Mouse (Mus musculus) liver (tissue): ENCODE data around the gene Vnn3.
A peak's percentile ranks its signal among the peaks of the same experiment; 100 is the strongest.

Source experiments
- DNase-seq: peaks from one replicate; pipeline ENCODE4 v3.0.0-alpha.2; 2020; ENCODE audit warnings: mixed read lengths

Gene Vnn3

DNA sequence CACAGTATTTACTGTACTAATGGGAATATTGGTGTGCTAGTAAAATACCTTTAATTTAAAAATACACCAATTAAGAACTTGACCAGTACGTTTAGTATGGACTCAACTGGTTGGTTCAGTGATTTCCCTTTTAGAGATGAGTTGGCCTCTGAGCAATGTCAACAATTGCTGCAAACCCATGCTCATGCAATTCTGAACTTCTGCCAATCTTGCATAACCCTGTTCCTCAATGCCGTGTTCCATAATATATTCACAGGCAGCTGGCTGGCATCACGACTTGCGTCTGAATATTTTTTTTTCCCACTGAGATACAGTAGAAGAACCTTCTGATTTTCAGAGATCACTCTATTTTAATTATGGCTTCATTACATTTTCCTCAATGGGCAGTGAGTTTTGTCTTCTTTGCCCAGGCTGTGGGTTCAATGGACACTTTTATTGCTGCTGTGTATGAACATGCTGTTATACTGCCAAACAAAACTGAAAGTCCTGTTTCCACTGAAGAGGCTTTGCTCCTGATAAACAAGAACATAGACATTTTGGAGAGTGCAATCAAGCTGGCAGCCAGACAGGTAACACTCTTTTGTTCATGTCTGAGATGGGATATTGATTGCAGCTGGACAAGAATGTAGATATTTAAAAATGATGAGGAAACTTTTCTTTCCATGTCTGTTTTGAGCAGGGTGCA is at the start of gene Vnn3:
Vnn3 (plus strand) TSS at position 235 of the 685 bp plus-strand sequence.
- DNase-seq, result no peak

DNA sequence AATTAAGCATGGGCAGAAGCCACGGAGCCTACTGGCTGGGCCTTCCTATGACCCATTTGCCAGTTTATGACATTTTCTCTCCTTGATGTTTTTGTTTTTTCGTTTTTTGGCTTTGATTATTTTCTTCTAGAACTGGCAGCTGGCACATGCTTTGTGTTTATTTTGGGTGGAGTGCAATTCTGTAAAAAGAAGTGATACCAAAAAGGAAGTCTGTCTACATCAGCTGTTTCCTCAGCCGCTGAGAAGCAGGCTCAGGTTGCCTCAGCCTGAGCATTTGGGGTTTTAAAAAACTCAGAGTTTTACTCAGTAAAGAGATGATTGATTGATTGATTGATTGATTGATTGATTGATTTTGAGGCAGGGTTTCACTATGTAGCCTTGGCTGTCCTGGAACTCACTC is 48.4 kb upstream of the Vnn3 start:
- no peak for DNase-seq

DNA sequence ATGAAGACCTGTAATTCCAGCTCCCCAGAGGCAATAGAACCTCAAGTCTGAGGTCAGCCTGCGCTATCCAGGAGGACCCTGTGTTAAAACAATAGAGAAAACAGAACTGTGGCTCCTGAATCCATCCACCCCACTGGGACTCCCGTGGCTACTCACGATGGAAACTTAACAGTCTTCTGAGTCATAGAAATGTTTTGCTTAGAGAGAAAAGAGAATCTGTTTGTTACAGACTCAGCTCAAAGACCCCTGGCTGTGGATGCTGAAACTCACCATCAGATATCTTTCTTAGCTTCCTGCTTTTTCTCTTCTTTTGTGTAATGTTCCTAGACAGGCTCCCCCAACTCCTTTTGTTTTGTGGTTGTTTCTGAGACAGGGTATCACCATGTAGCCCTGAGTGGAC is 46.6 kb upstream of the Vnn3 start:
- DNase-seq, result no peak

DNA sequence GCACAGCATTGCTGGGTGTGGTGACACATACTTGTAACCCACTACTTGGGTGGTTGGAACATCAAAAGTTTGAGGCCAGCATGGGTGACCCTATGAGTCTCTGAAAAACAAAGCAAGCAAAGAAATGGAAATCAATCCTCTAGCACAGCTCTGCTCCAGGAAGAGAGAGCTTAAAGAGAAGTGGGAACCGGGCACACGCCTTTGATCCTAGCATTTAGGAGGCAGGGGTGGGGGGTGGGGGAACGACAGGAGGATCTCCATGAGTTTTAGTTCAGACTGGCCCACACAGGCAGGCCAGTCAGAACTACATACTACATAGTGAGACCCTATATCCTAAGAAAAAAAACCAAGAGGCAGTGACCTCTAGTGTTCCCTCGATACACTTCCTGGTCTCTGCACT is 45.1 kb upstream of the Vnn3 start:
- DNase-seq, result no peak

DNA sequence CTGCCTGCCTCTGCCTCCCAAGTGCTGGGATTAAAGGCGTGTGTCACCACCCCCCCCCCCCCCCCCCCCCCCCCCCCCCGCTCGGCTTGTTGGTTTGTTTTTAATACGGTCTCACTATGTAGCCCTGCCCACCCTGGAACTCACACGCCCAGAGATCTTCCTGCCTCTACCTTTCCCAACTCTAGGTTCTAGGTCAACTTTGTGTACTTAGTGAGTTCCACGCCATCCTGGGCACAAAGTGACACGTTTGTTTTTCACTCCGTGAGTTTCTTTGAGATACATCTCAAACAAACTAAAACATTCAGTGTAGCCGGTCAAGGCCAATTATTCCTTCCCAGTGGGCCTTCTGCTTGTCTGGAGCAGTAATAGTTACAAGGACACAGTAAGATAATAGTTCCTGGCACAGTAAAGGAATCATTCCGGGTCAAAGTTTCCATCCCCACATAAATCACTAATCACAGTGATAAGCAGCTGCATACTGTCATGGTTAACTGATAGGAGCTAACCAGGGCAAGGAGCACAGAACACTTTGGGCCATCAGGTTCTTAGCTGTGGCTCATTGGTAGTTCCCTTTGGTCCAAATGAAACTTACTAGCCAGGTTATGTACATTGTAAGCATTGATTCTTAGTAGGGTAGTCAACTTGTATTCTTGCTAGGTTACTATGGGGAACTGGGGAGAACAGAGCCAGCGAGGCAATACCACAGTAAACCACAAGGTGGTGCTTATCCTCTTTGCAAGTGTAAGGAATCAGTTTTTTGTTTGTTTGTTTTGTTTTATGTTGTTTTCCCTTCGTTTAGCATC is 39.4 kb upstream of the Vnn3 start:
- DNase-seq, result peak; percentile 62

DNA sequence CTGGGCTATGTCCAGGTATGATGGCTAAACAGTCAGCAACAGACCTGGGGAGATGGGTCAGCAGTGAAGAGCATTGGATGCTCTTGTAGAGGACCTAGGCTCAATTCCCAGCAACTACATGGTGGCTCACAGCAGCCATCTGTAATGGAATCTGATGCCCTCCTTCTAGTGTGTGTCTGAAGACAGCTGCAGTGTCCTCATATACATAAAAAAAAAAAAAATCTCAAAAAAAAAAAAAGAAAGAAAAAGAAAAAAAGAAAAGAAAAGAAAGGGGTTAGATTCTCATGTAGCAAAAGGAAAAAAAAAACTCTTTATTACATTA is 38.9 kb upstream of the Vnn3 start:
- no peak for DNase-seq

DNA sequence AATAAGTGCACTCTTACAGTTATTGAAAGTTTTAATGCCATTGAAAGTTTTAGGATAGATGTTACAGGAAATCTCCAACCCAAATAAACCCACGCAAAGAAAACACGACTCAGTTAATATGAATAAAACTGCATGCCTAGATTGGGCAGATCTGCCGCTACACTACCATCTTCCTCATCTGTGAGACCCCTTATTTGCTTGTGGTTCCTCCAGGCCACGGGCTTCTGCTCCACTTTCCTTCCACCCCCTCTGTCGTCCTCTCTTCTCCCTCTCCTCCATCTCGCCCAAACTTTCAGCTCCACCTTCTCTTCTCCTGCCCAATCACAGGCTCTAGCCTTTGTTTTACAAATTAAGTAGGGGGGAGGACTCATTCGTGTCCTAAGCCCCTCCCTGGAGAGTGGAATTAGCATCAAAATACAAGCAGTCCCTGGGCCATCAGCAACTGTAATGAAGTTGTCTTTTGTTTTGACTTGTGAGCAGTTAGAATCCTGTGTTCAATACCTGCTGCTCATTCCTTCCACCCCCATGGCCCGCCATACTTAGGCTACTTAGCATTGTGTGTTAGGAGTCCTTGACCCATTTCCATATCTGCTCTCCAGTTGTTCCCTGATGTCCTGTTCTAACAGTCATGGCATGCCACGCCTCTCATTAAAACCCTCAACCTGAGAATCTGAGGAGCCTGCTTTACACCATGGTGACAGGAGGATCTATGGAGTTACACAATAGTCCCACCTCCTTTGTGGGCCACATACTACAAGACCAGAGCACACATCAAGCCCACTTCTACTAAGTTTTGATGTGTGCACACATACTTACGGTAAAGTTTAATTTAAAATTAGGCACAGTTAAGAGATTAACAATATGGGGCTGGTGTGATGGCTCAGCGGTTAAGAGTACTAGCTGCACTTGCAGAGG is 38.2 kb upstream of the Vnn3 start:
- no peak for DNase-seq

DNA sequence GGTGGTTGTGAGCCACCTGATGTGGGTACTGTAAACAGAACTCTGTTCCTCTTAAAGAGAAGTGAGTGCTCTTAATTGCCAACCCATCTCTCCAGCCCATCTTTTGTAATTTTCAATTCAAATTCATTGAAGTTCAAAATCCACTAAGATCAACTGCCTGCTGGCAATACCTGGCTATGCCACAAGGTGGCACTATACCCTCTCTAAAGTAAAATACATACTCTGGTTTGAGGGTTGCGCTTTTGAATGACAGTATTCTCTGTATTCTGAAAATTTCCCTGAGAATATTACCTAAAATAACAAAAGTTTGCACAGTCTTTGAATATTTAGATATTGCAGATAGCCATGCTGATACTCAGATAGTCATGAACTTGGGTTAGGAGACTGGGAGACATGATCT is 36.1 kb upstream of the Vnn3 start:
- peak; percentile 69 for DNase-seq

DNA sequence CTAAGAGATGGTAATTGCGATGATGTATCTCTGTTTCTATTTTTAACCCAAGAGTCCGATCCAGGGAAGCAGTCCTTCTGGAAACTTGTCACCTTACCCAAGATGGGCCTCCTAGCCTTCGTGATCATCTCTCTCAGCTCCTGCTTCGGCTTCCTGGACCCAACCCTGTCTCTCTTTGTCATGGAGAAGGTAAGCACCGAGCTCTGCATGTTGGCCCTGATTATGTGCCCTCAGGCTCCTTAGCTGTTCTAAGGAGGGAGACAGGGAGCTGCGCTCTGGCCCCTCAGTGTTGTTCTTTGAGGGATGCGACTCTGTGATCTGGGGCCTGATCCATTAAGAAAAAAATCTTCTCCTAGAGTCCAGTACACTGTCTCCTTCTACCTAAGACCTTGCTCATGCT is 35.0 kb upstream of the Vnn3 start:
- no peak for DNase-seq

DNA sequence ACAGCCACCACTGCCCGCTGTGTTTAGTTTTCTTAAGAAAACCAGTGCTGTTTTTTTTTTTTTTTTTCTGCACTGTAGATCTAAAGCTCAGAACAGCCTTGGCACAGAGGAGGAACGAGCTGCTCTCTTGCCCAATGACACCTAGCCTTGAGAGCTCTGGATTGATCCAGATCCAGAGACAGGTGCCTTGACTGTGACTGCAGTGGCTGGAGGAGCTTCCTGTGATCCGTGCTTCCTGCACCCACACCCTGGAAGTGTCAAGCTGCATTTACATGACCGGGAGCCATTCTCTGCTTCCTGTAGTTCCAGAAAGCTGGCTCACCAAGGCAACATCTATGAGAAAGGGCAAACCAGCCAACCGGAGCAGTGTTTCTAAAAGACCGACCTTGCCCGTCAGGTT is 24.7 kb upstream of the Vnn3 start:
- DNase-seq, result no peak

DNA sequence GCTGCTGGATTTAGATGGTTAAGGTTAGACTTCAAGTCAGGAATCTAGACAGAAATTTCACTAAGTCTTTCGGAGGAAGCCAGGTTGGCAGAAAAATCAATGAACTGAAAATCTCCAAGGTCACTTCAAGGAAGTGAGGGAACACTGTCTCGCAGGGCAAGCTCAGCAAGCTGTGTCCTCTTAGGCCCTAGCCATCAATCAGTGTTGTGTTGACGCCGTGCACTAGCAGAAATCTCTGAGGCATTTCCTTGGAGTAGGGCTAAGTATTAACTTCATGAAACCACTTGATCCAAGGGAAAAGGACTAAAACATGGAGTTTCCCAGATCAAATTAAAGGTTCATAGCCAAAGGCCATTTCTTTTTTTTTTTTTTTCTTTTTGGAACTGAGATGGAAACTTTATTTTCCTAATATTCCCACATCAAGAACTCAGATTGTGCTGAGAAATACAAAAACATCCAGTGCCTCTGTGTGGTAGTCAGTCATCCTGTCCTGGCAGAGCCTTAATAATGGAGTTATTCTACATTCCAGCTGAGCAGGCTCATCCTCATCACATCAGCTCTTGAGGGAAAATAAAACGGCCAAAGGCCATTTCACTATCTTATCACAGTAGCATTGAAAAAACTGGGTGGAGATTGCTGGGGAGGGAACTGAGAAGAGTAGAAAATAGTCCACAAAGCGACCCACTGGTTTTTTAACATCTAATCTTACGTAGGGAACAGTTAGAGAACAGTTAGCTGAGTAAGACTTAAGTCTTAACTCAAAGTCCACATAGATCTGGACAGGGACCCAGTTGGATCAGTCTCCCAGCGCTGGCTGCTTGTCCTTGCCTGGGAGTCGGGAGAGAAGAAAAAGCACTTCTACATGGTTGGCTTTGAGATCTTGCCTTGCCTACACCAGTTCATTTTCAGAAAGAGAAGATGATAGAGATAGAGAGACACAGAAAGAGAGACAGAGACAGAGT is 15.0 kb upstream of the Vnn3 start:
- no peak for DNase-seq

DNA sequence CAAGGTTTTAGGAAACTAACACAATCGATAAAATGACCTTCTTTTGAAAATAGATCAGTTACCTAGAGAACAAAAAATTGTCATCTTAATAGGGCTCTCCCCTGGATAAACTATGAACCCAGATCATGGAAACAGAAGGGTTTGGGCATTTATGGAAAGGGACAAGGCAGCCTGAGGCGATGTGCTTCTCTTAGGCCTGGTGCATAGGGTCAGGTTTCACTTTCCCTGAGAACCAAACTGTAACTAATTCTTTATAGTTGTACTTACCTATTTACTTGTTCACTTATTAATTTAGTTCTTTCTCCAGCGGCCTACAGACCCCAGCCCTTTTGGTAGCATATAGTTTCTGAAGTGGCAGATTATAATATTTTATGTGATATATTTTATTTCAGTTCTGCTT is 14.1 kb upstream of the Vnn3 start:
- no peak for DNase-seq

DNA sequence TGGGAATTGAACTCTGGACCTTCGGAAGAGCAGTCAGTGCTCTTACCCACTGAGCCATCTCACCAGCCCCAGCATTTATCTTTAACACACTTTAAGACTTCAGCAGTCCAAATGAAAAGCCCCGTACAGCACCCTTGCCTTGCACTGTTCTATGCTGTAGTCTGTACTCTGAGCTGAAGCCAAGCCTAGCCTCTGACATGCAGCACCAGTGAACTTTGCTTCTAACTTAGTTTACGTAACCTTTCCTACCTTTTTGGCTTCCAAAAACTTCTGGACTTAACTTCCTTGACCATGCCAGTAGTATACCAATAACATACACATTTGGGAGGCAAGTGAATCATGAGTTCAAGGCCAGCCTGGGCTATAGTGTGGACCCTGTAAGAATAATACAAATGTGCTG is 12.4 kb upstream of the Vnn3 start:
- DNase-seq, result no peak

DNA sequence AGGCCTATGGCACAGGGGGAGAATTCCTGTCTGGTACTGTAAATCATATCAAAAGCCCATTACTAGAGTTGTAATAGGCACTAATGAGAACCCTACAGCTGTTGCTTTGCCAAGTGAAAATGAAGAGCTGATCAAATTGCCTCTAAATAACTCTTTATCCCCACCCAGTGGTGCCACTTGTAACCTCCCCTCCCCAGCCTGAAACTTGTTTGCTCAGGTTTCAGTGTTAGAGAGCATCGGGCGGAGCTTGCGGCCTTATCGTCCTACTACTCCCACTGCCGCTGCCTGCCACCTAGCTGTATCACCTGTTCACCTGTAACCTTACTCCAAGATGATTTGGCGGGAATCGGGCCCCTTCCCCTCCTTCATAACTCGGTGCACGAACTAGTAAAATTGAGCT is 11.9 kb upstream of the Vnn3 start:
- peak; percentile 29 for DNase-seq

DNA sequence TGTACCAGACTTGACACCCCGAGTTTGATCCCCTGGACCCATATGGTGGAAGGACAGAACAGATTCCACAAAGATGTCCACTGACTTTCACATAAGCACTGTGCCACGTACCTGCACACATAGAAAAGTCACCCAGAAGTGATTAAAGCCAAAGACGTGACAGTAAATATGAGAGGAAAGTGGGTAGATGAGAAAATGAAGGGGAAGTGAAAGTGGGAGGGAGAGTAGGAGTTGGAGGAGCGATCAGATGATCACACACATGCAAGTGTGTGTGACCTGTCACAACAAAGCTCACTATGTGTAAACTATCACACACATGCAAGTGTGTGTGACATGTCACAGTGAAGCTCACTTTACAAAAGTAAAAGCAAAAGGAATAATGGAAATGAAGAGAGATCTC is 10.8 kb upstream of the Vnn3 start:
- no peak for DNase-seq

DNA sequence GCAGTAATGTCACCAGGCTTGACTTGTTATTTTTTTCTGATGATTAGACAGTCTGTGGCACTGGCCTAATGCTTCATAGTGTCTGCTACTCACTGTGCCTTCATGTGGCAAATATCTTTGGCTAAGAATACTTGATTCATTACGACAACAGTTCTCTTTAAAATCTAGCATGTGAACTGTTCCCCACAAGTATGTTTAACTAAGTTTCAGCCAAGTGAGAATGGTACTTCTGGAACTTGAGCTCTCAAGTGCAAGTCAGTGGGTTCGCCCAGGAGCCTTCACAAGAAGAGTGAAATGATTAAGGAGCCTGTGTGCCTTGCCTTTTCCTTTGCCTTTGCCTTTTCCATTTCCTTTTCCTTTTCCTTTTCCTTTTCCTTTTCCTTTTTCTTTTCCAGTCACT is 834 bp downstream of the Vnn3 start:
- no peak for DNase-seq

DNA sequence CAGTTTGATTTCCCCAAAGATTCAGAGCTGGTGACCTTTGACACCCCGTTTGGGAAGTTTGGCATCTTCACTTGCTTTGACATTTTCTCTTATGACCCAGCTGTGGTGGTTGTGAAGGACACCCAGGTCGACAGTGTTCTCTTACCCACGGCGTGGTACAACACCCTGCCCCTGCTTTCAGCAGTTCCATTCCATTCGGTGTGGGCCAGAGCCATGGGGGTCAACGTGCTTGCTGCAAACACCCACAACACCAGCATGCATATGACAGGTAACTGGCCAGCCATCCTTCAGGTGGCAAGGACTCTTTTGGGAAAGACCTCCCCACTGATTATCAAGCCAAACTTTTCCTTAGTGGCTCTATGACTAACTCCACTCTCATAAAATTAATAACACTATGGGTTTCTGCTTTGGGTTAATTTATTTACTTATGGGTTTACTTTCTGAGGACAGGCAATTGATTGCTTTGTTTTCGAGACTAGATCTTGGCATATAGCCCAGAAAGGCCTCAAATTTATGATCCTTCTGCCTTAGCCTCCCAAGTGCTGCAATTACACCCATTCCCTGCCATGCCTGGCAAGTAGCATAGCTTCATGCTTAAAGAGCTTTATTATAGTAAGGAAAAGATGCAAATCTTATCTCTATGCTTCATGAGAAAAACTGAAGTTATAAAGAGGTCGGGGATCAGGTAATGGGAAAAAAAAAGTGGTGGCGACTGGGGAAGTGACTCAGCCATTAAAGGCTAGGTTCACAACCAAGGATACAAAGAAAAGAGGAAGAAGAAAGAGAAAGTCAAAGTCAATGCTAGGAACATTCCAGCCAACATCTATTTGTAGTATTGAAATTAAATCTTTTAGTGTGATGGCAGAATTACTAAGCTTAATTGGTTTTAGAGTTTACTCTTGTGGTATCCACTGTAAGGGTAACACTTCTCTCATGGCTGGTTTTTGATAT is 13.4 kb downstream of the Vnn3 start:
- no peak for DNase-seq

DNA sequence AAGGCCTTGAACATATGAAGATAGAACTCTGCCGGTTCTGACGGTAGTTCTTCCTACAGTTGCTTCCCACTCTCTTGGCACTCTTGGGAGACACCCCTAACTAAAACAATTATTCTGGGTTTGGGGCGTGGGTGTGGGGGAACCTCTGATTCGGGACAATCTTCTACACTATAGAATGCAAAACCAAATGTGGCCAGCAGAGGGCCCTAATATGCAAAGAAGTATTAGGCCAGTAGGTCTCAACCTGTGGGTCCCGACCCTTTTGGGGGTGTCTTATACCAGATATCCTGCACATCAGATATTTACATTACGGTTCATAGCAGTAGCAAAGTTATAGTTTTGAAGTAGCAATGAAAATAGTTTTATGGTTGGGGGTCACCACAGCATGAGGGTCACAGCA is 29.4 kb downstream of the Vnn3 start:
- no peak for DNase-seq

DNA sequence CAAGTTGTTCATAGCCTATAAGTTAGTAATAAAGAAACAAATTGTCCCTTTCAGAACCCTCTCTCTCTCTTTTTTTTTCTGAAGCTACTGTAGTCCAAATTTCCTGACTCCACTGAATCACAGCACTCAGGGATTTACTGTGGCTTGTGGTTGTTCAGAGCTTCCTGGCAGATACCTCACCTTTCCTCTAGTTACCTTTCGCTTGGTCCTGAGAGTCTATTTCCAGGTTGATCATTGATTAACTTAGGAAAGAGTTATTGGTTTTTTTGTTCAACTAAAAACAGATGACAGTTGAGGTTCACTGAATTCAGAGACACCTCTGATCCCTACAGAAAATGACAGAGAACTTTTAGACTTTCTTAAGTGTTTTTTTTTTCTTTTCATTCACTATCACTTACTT is 33.6 kb downstream of the Vnn3 start:
- DNase-seq, result no peak

DNA sequence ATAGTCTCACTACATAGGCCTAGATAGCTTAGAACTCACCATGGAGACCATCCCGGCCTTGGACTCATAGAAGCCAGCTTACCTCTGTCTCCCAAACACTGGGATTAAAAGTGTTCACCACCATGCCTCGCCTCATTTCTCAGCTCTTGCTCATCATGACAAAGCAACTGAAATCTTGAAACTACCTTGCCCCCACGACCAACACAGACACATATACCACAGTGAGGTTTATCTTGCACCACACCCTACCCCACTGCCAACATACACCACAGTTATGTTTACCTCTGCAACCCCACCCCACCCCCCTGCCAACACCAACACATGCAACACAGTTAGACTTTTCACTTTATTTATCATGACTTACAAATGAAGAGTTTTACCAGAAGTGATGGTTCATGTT is 34.8 kb downstream of the Vnn3 start:
- DNase-seq, result no peak

DNA sequence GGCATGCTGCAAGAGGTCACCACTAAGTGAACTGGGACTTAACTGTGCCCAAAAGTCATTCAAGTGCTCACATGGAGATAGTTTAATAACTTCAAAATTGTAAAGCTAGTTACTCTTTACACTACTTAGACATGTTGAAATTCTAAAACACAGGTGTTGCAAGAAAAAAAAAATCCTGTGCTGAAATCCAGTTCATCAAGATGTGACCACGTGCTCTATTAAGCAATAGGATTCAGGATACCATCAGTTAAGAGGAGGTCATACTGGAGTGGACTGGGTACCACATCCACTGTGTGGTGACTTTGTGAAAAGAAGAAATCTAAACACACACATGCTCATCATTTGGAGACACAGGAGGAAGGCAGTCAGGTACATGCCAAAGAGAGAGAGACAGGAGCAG is 41.7 kb downstream of the Vnn3 start:
- DNase-seq, result no peak
